Mouse (Mus musculus): ENCODE data around the gene Zscan4b. TPM values are rescaled to one million over a fixed set of nuclear protein-coding genes. Genes with fewer than 3 reads are reported as not detected.
"Not testable (repeated sequence)": the region's sequence is repeated elsewhere in the genome, so short reads cannot be mapped to it uniquely, and the experiment has no call there.

Gene Zscan4b
- not detected in 2 replicates for polyA plus RNA-seq (2014; fragmentation: Nextera tagmentation; extraction: Ambion mirVana)

GRCm38 (mm10) chr7:10904950-10905349 lies at the start of gene Zscan4b:
TSS of gene Zscan4b (minus strand) at chr7:10905050.
- not testable (repeated sequence) for H3K4me3 ChIP-seq (ENCODE audit: low read length); ATAC-seq (ENCODE audit: low FRiP score, low TSS enrichment); H3K4me1 ChIP-seq (ENCODE audit: control insufficient read depth, insufficient read depth, low read length); H3K9me3 ChIP-seq (ENCODE audit: control insufficient read depth, low read length); H3K27me3 ChIP-seq (ENCODE audit: control insufficient read depth, insufficient read depth, low read length); H3K4me2 ChIP-seq (replicated peaks; ENCODE audit: low read depth, low read length); H3K27ac ChIP-seq (ENCODE audit: low read depth, low read length); H3K9ac ChIP-seq (ENCODE audit: low read depth, low read length); H3K36me3 ChIP-seq (ENCODE audit: control insufficient read depth, insufficient read depth, low read length)
- WGBS = 91% methylated on average over 1 of the region's 1 CpGs

Other genes starting within 250 kb of the Zscan4b start
- gene Nlrp4b, start 217.3 kb downstream of the Zscan4b start, polyA plus RNA-seq (2014; fragmentation: Nextera tagmentation; extraction: Ambion mirVana) = not detected in 2 replicates
- gene Vmn1r71, start 150.7 kb downstream of the Zscan4b start, polyA plus RNA-seq (2014; fragmentation: Nextera tagmentation; extraction: Ambion mirVana) = not detected in 2 replicates
- not detected in 2 replicates for gene Zscan4c, start 100.7 kb upstream of the Zscan4b start, polyA plus RNA-seq (2014; fragmentation: Nextera tagmentation; extraction: Ambion mirVana)
- not detected in 2 replicates for gene Zscan4-ps1, start 164.6 kb upstream of the Zscan4b start, polyA plus RNA-seq (2014; fragmentation: Nextera tagmentation; extraction: Ambion mirVana)